Mouse (Mus musculus): ENCODE measurements at regions not wholly inside any gene's neighbourhood (a gene's known extent, or its start where the extent isn't known, plus 50 kb on each side); places are given as distances from the start of the nearest gene placed in this dataset.

DNA sequence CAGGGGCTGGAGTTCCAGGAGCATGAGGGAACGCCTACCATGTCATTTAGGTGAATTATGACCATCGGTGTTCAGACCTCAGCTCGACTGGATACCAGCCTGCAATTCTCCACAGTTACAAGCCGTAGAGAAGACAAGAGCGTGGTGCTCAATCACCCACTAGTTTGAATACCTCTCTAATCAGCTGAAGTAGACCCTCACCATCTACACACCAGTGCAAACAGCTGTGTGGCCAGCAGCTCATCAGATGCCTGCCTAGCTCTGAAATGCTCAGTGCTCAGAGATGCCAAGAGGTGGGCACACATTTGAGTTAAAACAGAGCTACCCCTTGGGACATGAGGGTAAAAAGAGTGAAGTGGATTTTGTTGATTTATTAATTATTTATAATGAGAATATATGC is 660.2 kb downstream of the Magi1 start:
- DNase-seq (ENCODE audit: low read depth): no peak

DNA sequence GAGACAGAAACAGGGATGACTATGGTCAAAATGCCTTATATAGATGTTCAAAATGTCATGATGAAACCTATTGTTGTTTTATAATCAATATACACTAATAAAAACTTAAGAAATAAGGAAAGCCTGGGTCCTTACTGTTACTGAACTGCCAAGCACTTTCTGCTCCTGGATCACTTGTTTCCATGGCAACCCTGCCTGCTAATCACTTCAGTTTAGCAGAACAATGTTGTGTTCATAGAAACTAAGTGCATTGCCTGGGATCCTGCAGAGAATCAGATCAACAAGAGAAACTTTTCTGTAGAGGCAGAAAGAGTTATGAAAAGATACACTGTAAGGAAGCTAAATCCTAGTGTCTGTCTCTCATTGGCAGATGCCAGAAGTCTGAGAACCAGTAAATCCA is 666.8 kb downstream of the Magi1 start:
- DNase-seq (ENCODE audit: low read depth): no peak

DNA sequence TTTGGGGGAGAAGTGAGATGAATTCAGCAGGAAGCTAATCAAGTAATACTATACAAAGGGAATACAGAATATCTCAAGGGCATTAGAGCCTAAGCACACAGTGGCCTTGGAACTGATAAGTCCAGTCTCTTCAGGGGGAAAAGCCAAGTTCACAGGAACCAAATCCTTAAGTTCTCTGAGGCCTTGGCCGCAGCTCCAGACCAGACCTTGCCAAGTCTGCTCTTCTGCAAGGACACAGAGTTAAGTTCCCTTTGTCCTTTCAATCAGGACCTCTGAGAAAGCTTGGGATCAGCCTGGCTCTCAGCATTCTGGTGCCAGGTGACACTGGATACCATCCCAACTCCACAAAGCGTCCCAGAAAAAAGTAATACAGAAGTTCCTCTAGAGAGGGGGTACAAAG is 657.1 kb upstream of the Adamts9 start:
- no peak for DNase-seq (ENCODE audit: low read depth)

DNA sequence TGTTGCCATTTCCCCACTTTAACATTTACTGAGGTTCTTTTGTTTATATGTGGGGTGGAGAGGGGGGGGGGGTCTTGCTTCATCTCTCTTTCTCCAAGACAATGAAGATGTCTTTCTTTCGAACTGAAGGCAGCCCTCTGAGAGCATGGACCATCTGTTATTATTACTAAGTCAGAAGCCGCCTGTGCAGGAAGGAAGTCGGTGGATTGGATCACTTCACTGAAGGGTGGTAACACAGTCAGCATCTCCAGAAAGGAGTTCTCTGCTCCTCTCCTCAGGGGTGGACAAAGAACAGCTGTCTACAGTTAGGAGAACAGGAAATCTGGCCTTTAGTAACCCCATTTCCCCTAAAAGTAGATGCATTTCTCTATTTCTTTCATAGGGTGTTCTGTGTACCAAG is 656.1 kb upstream of the Adamts9 start:
- no peak for DNase-seq (ENCODE audit: low read depth)

DNA sequence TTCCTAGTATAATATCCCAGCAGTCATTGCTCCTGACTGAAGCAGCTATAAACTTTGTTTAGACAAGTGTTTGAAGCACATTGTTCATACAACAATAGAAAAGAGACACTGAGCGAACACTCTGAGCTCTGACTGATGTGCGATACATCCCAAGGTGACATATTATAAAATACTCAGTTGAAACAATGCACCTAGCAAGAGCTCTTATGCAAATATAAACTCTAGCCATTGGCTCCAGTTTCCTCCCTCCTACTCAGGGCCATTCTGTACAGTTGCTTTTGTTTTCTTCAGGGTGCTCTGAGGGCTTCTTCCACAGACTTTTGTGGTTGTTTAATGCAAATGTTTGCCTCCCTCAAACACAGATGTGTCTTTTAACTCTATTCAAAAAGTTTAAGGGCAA is 646.6 kb upstream of the Adamts9 start:
- no peak for DNase-seq (ENCODE audit: low read depth)

DNA sequence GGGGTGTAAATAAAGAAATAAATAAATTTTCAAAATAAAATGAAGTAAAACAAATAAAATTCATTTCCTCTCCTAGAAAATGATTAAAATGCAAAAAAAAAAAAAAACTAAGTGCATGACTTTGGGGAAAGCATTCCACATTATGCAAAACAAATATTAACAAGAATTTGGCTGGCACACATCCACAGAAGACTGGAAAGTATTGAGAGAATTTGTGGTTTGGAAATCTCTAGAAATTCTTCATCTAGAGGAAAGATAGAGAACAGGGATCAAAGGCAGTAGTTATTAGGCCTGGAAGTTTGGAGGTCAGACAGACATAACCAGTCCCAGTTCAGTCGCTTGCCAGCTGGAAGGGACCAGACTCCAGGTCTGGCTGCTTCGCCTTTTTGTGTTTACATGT is 643.6 kb upstream of the Adamts9 start:
- peak; percentile 19 for DNase-seq (ENCODE audit: low read depth)

- DNase-seq (ENCODE audit: low read depth): no peak
These were observed 637.8 kb upstream of the Adamts9 start for GRCm38 (mm10) chr6:93581141-93581540.

- no peak for DNase-seq (ENCODE audit: low read depth)
These were observed 637.4 kb upstream of the Adamts9 start for GRCm38 (mm10) chr6:93580716-93581115.

- no peak for DNase-seq (ENCODE audit: low read depth)
These were observed 632.0 kb upstream of the Adamts9 start for GRCm38 (mm10) chr6:93575249-93575648.

- DNase-seq (ENCODE audit: low read depth): peak; percentile 41
These were observed 630.7 kb upstream of the Adamts9 start for GRCm38 (mm10) chr6:93573679-93574635.

DNA sequence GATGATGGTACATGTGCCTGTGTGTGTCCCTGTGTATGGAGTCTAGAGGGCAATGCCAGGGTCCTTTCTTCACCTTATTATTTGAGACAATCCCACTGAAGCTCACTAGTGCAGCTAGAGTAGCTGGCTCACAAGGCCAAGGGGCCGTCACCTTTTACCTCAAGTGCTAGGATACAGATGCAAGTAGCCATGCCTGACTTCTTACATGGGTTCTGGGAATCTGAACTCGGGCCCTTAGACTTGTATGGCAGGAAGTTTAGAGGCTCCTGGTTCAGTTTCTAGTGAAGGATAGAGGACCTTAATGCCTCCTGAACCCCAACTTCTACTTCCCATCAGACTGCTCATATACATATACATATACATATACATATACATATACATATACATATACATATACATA is 626.6 kb upstream of the Adamts9 start:
- no peak for DNase-seq (ENCODE audit: low read depth)

- DNase-seq (ENCODE audit: low read depth): no peak
These were observed 625.9 kb upstream of the Adamts9 start for GRCm38 (mm10) chr6:93569211-93569610.

DNA sequence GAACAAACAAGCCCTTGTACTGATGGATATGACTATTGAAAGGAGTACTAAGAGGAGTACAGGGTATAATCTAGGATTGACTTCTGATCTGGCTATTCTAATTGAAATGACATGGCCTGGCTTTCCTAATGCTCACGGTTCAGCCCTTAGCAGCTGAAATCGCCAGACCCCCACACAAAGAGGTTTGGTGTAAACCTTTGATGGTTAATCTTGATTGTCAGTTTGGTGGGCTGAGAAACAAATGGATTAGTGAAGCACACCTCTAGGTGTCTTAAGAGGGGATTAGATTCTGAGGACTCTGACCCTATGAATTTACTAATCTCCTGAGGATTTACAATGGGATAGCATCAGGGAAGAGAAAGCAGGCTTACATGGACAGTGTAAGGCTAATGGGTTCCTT is 623.4 kb upstream of the Adamts9 start:
- no peak for DNase-seq (ENCODE audit: low read depth)

- DNase-seq (ENCODE audit: low read depth): no peak
These were observed 605.0 kb upstream of the Adamts9 start for GRCm38 (mm10) chr6:93548311-93548710.

DNA sequence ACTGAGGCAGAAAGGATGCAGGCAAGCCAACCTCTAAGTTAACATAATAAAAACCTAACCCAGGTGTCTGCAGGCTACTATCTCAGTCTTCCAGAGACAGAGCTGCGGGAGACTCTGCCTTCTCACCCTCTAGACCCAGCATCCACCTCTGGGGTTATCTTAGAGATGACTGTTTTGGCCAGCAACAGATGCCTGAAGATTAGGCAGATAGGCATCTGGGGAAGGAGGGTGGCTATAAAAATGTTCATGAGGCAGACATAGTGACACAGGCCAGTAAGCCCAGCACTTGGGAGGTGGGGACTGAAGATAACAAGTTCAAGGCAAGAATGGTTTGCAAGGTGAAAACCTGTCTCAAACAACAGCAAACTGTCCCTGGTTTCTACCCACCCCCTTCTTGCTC is 601.0 kb upstream of the Adamts9 start:
- no peak for DNase-seq (ENCODE audit: low read depth)

DNA sequence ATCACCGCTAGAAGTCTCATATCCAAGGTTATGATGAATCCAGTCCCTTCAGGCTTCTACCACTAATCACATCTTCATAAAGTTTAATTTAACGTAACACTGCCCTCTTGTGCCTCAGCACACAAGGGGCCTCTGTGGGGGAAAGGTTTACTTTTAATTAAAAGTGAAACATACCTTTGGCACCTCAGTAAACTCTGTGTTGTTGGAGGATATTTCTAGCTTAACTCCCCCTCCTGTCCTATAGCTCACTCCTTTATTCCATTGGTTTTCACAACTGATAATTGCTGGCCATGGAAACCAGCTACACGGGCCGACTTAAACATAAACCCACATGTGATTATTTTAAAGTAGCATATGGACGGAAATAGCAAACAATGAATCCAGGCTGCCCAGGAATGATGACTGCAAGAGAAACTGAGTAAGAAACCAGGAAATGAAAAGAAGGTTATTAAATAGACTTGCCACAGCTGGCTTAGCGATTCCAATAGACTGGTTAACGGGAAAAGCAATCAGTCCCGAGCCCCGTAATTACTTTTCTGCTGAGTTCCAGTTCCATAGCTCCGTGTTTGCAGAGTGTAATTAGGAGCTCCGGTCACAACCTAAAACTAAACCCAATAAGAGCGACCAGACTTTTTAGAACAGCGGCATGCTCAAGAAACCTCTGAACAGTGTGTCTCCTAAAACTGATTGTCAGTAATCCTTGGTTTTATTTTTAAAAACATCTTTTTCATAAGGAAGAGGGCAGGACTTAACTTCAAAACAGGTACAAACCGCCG is 600.2 kb upstream of the Adamts9 start:
- DNase-seq (ENCODE audit: low read depth): peak; percentile 4

DNA sequence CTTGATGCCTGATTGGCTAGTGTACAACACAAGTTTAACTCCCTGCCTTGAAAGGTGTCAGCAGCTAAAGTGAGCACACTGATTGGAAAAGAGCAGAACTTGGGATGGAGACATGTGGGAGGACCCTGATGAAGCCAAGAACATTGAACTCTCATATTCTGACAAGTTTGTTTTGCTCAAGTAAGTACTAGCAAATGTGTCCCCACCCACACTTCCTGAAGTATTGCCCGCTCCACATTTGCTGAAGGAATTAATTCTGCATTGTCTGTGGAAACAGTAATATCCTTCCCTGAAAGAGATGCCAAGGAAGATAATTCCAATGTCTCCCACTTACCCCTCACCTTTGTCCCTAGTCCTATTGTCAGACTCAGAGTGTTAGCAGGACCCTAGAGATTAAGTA is 596.3 kb upstream of the Adamts9 start:
- no peak for DNase-seq (ENCODE audit: low read depth)

GRCm38 (mm10) chr6:93539171-93539570 is 595.9 kb upstream of the Adamts9 start:
- no peak for DNase-seq (ENCODE audit: low read depth)

DNA sequence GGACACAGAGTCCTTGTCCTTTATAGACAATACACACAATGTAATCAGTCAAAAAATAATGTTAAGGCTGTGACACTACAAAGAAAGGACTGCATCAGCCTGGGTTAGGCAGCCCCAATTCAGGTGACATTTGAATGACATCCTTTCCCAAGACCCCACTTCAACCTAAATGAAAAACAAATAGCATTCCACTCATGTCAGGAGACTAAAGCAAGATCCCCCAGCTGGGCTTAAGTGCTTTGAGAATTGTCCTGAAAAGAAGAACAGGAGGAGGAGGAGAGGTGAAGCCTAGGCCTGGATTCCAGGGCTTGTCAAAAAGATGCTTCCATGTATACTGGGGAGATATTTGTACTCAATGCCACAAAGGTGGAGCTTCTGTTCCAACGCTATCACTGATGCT is 594.7 kb upstream of the Adamts9 start:
- no peak for DNase-seq (ENCODE audit: low read depth)

- DNase-seq (ENCODE audit: low read depth): no peak
These were observed 593.8 kb upstream of the Adamts9 start for GRCm38 (mm10) chr6:93537126-93537525.

DNA sequence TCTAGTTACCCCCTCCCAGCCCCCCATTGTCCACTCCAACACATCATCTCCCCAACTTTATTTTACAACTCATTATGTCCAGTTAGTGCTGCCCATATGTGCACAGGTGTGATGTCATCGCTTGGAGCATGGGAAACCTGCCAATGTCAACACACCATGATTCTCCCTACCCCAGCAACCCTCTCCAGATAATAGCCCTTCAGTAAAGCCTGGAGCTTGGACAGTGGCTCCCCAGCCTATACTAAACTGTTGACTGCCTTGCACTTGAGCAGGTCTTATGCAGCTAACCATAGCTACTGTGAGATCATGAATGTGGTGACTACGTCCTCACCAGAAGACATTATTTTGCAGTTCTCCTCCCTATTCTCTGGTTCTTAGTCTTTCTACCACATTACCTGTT is 570.5 kb upstream of the Adamts9 start:
- no peak for DNase-seq (ENCODE audit: low read depth)

DNA sequence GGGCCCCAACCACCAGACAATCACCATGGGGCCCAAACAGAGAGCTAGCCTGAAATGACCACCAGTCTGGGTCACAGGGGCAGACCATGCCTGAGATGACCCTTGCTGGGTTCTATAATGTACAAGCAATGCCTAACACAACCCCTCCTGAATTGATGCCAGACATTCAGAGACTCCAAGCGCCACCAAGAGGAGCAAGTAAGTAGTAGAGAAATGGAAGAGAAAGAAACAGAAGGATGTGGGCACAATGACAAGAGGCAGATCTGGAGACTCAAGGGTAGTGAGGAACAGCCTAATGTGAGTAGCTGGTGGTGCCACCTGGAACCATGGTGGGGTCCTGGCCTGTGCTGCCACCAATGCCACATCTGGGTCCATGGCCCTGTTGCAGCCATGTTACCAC is 566.6 kb upstream of the Adamts9 start:
- DNase-seq (ENCODE audit: low read depth): no peak

DNA sequence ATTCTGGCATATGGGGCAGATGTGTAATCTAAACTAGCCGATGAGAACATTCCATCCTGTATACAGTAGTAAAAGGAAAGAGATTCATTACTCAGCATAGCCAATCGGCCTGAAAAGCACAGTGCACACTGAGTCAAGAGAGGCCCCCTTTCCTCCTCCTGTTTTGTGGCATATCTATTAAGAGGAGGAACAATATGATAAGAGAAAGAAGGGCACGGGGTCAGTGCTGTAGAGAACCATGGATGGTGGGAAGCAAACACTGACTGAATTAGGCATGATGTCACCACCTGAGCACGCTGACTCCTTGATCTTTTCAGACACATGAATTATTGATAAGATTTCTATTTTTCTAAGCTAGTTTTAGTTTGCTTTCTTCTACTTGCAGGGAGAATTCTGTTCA is 554.5 kb upstream of the Adamts9 start:
- no peak for DNase-seq (ENCODE audit: low read depth)

Measured in fibroblast of lung, adult 2 months (primary cell).